Mouse (Mus musculus) layer of hippocampus, postnatal 25 days (tissue): ENCODE measurements around the gene Nit1. TPM values are rescaled to one million over a fixed set of nuclear protein-coding genes. Genes with fewer than 3 reads are reported as not detected.

Source experiments
- DNase-seq, 2 experiments: peaks; one replicate each; pipeline ENCODE4 v3.0.0; 2022; ENCODE audit warnings: mixed read lengths in 2 of 2, low spot score in 1 of 2; ENCODE audit errors: extremely low spot score in 1 of 2
- total RNA-seq, 2 experiments: library from RNA; stranded (reverse); gene quantifications; 2 replicates each; pipeline ENCODE4 v1.2.3; 2021

The Nit1 gene
- total RNA-seq, 2 experiments from 2014 or later = 45.7 to 47.3 TPM

GRCm38 (mm10) chr1:171298226-171298625 lies 47.2 kb downstream of the Nit1 start:
- DNase-seq = no peak

GRCm38 (mm10) chr1:171295063-171295402 lies 50.4 kb downstream of the Nit1 start:
- DNase-seq = no peak

GRCm38 (mm10) chr1:171294298-171295062 lies 51.0 kb downstream of the Nit1 start, which contains the start of gene Ufc1:
Gene Ufc1 (minus strand): TSS chr1:171295024.
- peak; percentile 70 to 82 for DNase-seq

GRCm38 (mm10) chr1:171293906-171294297 lies 51.5 kb downstream of the Nit1 start:
- no peak for DNase-seq

GRCm38 (mm10) chr1:171293351-171293750 lies 52.1 kb downstream of the Nit1 start:
- DNase-seq = no peak

GRCm38 (mm10) chr1:171288328-171288727 lies 57.1 kb downstream of the Nit1 start:
- no peak for DNase-seq

Other genes with a start within 250 kb of the Nit1 start
- 1 to 10 TPM in 1 of 2 experiments, under 1 TPM in 1; 0.52 to 1.5 TPM for gene Cfap126, start 231.7 kb downstream of the Nit1 start, total RNA-seq
- 100 to 1,000 TPM; 204 to 220 TPM for gene Sdhc, start 195.0 kb downstream of the Nit1 start, total RNA-seq
- gene Mpz, start 194.9 kb downstream of the Nit1 start, total RNA-seq = not detected
- 10 to 100 TPM; 42.1 to 43.6 TPM for gene Pcp4l1, start 149.4 kb downstream of the Nit1 start, total RNA-seq
- under 1 TPM; 0.12 to 0.15 TPM for gene Nr1i3, start 131.7 kb downstream of the Nit1 start, total RNA-seq
- 10 to 100 TPM; 81.4 to 85.9 TPM for gene Tomm40l, start 123.1 kb downstream of the Nit1 start, total RNA-seq
- 1 to 10 TPM; 1.9 to 2.3 TPM for gene Apoa2, start 120.6 kb downstream of the Nit1 start, total RNA-seq
- gene Fcer1g, start 111.3 kb downstream of the Nit1 start, total RNA-seq = 10 to 100 TPM; 13.1 to 15.8 TPM
- 10 to 100 TPM; 23.5 to 26.1 TPM for gene Adamts4, start 95.2 kb downstream of the Nit1 start, total RNA-seq
- 100 to 1,000 TPM; 280 to 296 TPM for gene Ndufs2, start 94.3 kb downstream of the Nit1 start, total RNA-seq
- 10 to 100 TPM; 63.9 to 66.7 TPM for gene B4galt3, start 75.3 kb downstream of the Nit1 start, total RNA-seq
- gene Ppox, start 64.5 kb downstream of the Nit1 start, total RNA-seq = 10 to 100 TPM; 21.9 to 33.4 TPM
- gene Usp21, start 57.7 kb downstream of the Nit1 start, total RNA-seq = 10 to 100 TPM; 58.1 to 64.8 TPM
- 100 to 1,000 TPM; 105 to 116 TPM for gene Ufc1, start 50.6 kb downstream of the Nit1 start, total RNA-seq
- gene Dedd, start 16.5 kb downstream of the Nit1 start, total RNA-seq = 10 to 100 TPM; 34.6 to 35.4 TPM
- 100 to 1,000 TPM; 163 to 173 TPM for gene Pfdn2, start within 50 bp of the Nit1 start, total RNA-seq
- gene Klhdc9, start 15.2 kb upstream of the Nit1 start, total RNA-seq = 1 to 10 TPM; 6.4 to 9.2 TPM
- 1 to 10 TPM; 3.6 to 3.7 TPM for gene Nectin4, start 24.5 kb upstream of the Nit1 start, total RNA-seq
- 1 to 10 TPM; 1.8 to 2.0 TPM for gene Arhgap30, start 43.3 kb upstream of the Nit1 start, total RNA-seq
- gene Usf1, start 65.7 kb upstream of the Nit1 start, total RNA-seq = 100 to 1,000 TPM; 113 to 139 TPM
- gene Tstd1, start 73.2 kb upstream of the Nit1 start, total RNA-seq = 1 to 10 TPM; 3.1 to 3.3 TPM
- gene F11r, start 91.9 kb upstream of the Nit1 start, total RNA-seq = 1 to 10 TPM; 4.7 to 5.1 TPM
- gene Alyref2, start 157.8 kb upstream of the Nit1 start, total RNA-seq = 1 to 10 TPM; 6.1 to 7.5 TPM
- gene Itln1, start 189.6 kb upstream of the Nit1 start, total RNA-seq = not detected
- gene Cd244a, start 213.5 kb upstream of the Nit1 start, total RNA-seq = not detected